Mouse (Mus musculus): ENCODE data around the gene Med27. TPM values are rescaled to one million over a fixed set of nuclear protein-coding genes. Genes with fewer than 3 reads are reported as not detected.

Med27 gene
- polyA plus RNA-seq, 1 experiment from 2014 or later, result 47.8 TPM

DNA sequence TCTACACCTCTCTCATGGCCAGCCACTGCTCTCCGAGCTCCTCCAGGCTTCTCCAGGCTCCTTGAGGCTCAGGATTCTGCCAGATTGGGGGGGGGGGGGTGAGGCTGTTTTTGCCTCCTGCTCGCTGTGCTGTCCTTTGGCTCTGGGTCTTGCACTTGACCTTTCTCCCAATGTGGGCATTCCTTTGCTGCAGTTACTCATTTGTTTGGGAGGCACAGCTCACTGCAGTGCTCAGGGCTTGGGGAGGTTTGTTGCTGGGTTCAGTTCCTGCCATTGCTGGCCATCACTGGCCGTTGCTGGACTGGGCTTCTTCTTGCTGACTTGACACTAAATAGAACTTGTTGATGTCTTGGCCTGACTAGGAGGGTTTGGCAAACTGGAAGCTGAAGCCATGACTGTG, 14.3 kb downstream of the Med27 start:
- ATAC-seq (ENCODE audit: insufficient number of reproducible peaks, low FRiP score, low TSS enrichment, low read depth), result no peak
- no peak overlapping the region for H3K27ac ChIP-seq (replicated peaks)
- peaks cover 6% of the 10 kb centered on the region; the same call in 1 of the 2 replicates for H3K36me3 ChIP-seq
- no peak overlapping the region for H3K4me3 ChIP-seq (replicated peaks)
- H3K27me3 ChIP-seq, result no peaks in the 10 kb centered on the region
- no peaks in the 10 kb centered on the region for H3K9me3 ChIP-seq (replicated peaks)
- H3K4me1 ChIP-seq, result no peaks in the 10 kb centered on the region
- no peak overlapping the region for H3K4me2 ChIP-seq (replicated peaks)
- H3K9ac ChIP-seq, result no peak overlapping the region
- 84% methylated on average over 3 of the region's 3 CpGs for WGBS

GRCm38 (mm10) chr2:29365000-29365695, 18.5 kb downstream of the Med27 start:
- H3K9me3 ChIP-seq (replicated peaks), result no peaks in the 10 kb centered on the region
- H3K4me1 ChIP-seq, result no peaks in the 10 kb centered on the region
- 77% methylated on average over 8 of the region's 8 CpGs for WGBS
- H3K36me3 ChIP-seq, result no peaks in the 10 kb centered on the region
- no peak overlapping the region for H3K9ac ChIP-seq
- no peak for ATAC-seq (ENCODE audit: insufficient number of reproducible peaks, low FRiP score, low TSS enrichment, low read depth)
- no peaks in the 10 kb centered on the region for H3K27me3 ChIP-seq
- H3K4me2 ChIP-seq (replicated peaks), result no peak overlapping the region
- no peak overlapping the region for H3K27ac ChIP-seq (replicated peaks)
- H3K4me3 ChIP-seq (replicated peaks), result no peak overlapping the region

GRCm38 (mm10) chr2:29368730-29369129, 22.1 kb downstream of the Med27 start:
- H3K4me1 ChIP-seq, result no peaks in the 10 kb centered on the region
- no peak for ATAC-seq (ENCODE audit: insufficient number of reproducible peaks, low FRiP score, low TSS enrichment, low read depth)
- H3K27me3 ChIP-seq, result no peaks in the 10 kb centered on the region
- no peak overlapping the region for H3K9ac ChIP-seq
- H3K4me2 ChIP-seq (replicated peaks), result no peak overlapping the region
- no peak overlapping the region for H3K27ac ChIP-seq (replicated peaks)
- no peaks in the 10 kb centered on the region for H3K36me3 ChIP-seq
- 65% methylated on average over 5 of the region's 5 CpGs for WGBS
- no peak overlapping the region for H3K4me3 ChIP-seq (replicated peaks)
- no peaks in the 10 kb centered on the region for H3K9me3 ChIP-seq (replicated peaks)

GRCm38 (mm10) chr2:29372176-29372575, 25.6 kb downstream of the Med27 start:
- Histone ChIP-seq H3K9ac (no peak overlapping the region), H3K4me1 (no peaks in the 10 kb centered on the region), H3K9me3 (replicated peaks) (no peaks in the 10 kb centered on the region), H3K4me3 (replicated peaks) (no peak overlapping the region), H3K36me3 (peaks cover 3% of the 10 kb centered on the region; the same call in 1 of the 2 replicates), H3K27ac (replicated peaks) (no peak overlapping the region), H3K4me2 (replicated peaks) (no peak overlapping the region), H3K27me3 (no peaks in the 10 kb centered on the region)
- WGBS, result 70% methylated on average over 5 of the region's 5 CpGs
- no peak for ATAC-seq (ENCODE audit: insufficient number of reproducible peaks, low FRiP score, low TSS enrichment, low read depth)

DNA sequence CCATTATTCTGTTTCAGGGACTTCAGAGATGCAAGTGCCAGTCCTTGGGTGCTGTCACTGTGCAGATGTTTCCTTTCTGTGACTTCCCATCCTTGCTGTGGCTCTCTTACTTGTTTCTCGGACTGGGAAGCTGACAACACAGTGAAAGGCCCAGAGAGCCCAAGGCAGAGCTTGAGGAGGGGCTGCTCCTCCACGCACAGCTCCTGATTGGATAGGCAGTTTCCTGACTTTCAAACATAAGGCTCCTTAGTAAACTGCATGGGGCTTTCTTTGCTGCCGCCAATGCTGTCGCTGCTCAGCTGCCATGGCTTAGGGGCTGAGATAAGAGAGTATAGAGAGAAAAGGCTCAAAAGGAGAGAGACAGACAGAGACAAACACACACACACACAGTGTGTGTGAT, 35.1 kb downstream of the Med27 start:
- Histone ChIP-seq H3K27me3 (no peaks in the 10 kb centered on the region), H3K9me3 (replicated peaks) (no peaks in the 10 kb centered on the region), H3K4me3 (replicated peaks) (no peak overlapping the region), H3K4me2 (replicated peaks) (no peak overlapping the region), H3K27ac (replicated peaks) (no peak overlapping the region), H3K4me1 (no peaks in the 10 kb centered on the region), H3K36me3 (no peaks in the 10 kb centered on the region), H3K9ac (no peak overlapping the region)
- ATAC-seq (ENCODE audit: insufficient number of reproducible peaks, low FRiP score, low TSS enrichment, low read depth), result no peak
- 29% methylated on average over 4 of the region's 4 CpGs for WGBS

- Histone ChIP-seq H3K27ac (replicated peaks) (no peak overlapping the region), H3K27me3 (no peaks in the 10 kb centered on the region), H3K4me1 (no peaks in the 10 kb centered on the region), H3K36me3 (no peaks in the 10 kb centered on the region), H3K4me3 (replicated peaks) (no peak overlapping the region), H3K9ac (no peak overlapping the region), H3K9me3 (replicated peaks) (no peaks in the 10 kb centered on the region), H3K4me2 (replicated peaks) (no peak overlapping the region)
- WGBS, result 87% methylated on average over 4 of the region's 4 CpGs
- ATAC-seq (ENCODE audit: insufficient number of reproducible peaks, low FRiP score, low TSS enrichment, low read depth), result no peak
Observed at GRCm38 (mm10) chr2:29382583-29382982, 36.0 kb downstream of the Med27 start.

DNA sequence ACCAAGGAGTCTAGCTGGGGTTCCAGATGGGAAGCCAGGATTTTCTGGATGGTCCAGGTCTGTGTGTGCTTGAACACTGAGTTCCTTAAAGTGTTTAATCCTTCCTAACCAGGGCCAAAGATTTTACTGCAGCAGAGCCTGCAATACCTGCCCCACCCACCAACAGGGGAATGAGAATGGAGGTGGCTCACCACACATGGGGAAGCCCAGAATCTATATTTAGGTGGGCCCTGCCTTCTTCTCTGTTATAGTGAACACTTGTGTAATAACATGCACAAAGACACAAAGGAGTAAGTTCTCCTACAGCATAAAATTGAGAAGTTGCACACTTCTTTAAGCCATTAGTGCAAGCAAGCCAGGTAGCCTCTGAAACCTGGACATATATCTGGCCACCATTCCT, 36.5 kb downstream of the Med27 start:
- H3K27me3 ChIP-seq, result no peaks in the 10 kb centered on the region
- ATAC-seq (ENCODE audit: insufficient number of reproducible peaks, low FRiP score, low TSS enrichment, low read depth), result no peak
- no peaks in the 10 kb centered on the region for H3K36me3 ChIP-seq
- no peak overlapping the region for H3K9ac ChIP-seq
- H3K4me1 ChIP-seq, result no peaks in the 10 kb centered on the region
- H3K9me3 ChIP-seq (replicated peaks), result no peaks in the 10 kb centered on the region
- H3K27ac ChIP-seq (replicated peaks), result no peak overlapping the region
- no peak overlapping the region for H3K4me2 ChIP-seq (replicated peaks)
- H3K4me3 ChIP-seq (replicated peaks), result no peak overlapping the region

- H3K36me3 ChIP-seq, result no peaks in the 10 kb centered on the region
- no peak overlapping the region for H3K9ac ChIP-seq
- no peak overlapping the region for H3K27ac ChIP-seq (replicated peaks)
- no peaks in the 10 kb centered on the region for H3K27me3 ChIP-seq
- WGBS, result 39% methylated on average over 10 of the region's 10 CpGs
- no peaks in the 10 kb centered on the region for H3K4me1 ChIP-seq
- H3K4me2 ChIP-seq (replicated peaks), result no peak overlapping the region
- no peak overlapping the region for H3K4me3 ChIP-seq (replicated peaks)
- ATAC-seq (ENCODE audit: insufficient number of reproducible peaks, low FRiP score, low TSS enrichment, low read depth), result no peak
- H3K9me3 ChIP-seq (replicated peaks), result no peaks in the 10 kb centered on the region
Observed at GRCm38 (mm10) chr2:29385405-29385804, 38.8 kb downstream of the Med27 start.

DNA sequence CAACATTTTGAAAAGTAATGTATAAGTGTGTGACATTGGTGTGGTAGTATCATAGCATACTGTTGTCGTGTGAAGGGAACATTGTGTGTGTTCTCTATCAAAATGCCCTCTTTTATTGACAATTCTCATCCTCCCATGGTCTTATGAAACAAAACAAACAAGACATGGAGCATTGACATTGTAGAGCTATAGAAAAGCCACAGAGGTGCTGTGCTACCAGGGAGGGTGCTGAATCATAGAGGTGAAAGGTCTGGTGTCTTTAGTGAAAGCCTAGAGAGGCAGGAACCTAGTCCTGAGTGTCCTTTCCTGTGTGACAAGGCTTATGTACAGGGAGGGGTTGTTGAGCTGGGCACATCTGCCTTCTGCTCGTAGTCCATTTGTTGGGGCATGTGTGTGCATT, 40.6 kb downstream of the Med27 start:
- WGBS, result 86% methylated on average over 2 of the region's 2 CpGs
- H3K4me1 ChIP-seq, result peaks cover 7% of the 10 kb centered on the region; the same call in 1 of the 2 replicates
- no peak overlapping the region for H3K27ac ChIP-seq (replicated peaks)
- H3K4me2 ChIP-seq (replicated peaks), result no peak overlapping the region
- H3K4me3 ChIP-seq (replicated peaks), result no peak overlapping the region
- no peak for ATAC-seq (ENCODE audit: insufficient number of reproducible peaks, low FRiP score, low TSS enrichment, low read depth)
- no peaks in the 10 kb centered on the region for H3K36me3 ChIP-seq
- H3K27me3 ChIP-seq, result no peaks in the 10 kb centered on the region
- H3K9ac ChIP-seq, result no peak overlapping the region
- no peaks in the 10 kb centered on the region for H3K9me3 ChIP-seq (replicated peaks)

DNA sequence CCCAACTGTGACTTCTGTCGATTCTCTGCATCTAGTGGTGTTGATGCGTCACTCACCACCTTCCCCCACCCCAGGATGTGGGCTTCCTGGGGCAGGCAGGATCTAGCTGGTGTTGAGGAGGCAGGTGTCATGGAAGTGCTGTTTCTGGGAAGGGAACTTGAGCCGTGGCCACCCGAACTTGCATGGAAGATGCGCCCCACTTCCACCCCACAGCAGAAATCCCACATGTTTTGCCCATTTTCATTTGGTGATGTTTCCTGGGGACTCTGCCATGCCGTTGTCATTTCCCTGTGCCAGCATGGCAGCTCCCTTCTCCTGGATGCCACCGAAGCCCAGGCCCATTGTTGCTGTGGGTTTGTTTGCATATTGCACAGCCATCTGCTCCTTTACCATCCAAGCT, 42.3 kb downstream of the Med27 start:
- H3K27ac ChIP-seq (replicated peaks), result no peak overlapping the region
- H3K9ac ChIP-seq, result no peak overlapping the region
- H3K27me3 ChIP-seq, result no peaks in the 10 kb centered on the region
- no peaks in the 10 kb centered on the region for H3K36me3 ChIP-seq
- no peak for ATAC-seq (ENCODE audit: insufficient number of reproducible peaks, low FRiP score, low TSS enrichment, low read depth)
- H3K4me3 ChIP-seq (replicated peaks), result no peak overlapping the region
- peaks cover 7% of the 10 kb centered on the region; the same call in 1 of the 2 replicates for H3K4me1 ChIP-seq
- 82% methylated on average over 7 of the region's 7 CpGs for WGBS
- no peak overlapping the region for H3K4me2 ChIP-seq (replicated peaks)
- H3K9me3 ChIP-seq (replicated peaks), result no peaks in the 10 kb centered on the region

GRCm38 (mm10) chr2:29391086-29391485, 44.5 kb downstream of the Med27 start:
- H3K27me3 ChIP-seq, result no peaks in the 10 kb centered on the region
- H3K36me3 ChIP-seq, result no peaks in the 10 kb centered on the region
- no peak overlapping the region; the same call in 1 of the 2 replicates for H3K27ac ChIP-seq (replicated peaks)
- WGBS, result 69% methylated on average over 4 of the region's 4 CpGs
- H3K4me1 ChIP-seq, result peaks cover 7% of the 10 kb centered on the region; the same call in 1 of the 2 replicates
- no peak overlapping the region for H3K4me3 ChIP-seq (replicated peaks)
- ATAC-seq (ENCODE audit: insufficient number of reproducible peaks, low FRiP score, low TSS enrichment, low read depth), result no peak
- H3K9me3 ChIP-seq (replicated peaks), result no peaks in the 10 kb centered on the region
- H3K4me2 ChIP-seq (replicated peaks), result no peak overlapping the region
- no peak overlapping the region for H3K9ac ChIP-seq

DNA sequence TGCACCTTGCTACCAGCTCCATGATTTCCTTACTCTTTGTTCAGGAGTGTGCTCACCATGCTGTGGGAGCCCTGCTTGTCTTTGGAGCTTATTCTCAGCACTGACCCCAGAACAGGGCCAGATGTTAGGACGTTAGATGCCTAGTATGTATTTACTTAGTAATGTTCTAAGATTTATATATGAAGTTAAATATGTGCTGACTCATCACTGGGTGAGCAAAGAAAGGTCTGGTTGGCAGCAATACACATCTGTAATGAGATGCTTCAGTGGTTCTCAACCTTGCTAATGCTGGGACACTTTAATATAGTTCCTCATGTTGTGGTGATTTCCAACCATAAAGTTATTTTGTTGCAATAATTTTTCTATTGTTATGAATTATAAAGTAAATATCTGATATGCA, 45.4 kb downstream of the Med27 start:
- WGBS, result 54% methylated on average over 1 of the region's 1 CpGs

More for the DNA sequence above, 45.4 kb downstream of the Med27 start:
- Histone ChIP-seq H3K4me1 (peaks cover 7% of the 10 kb centered on the region; the same call in 1 of the 2 replicates), H3K27me3 (no peaks in the 10 kb centered on the region), H3K9me3 (replicated peaks) (no peaks in the 10 kb centered on the region), H3K4me2 (replicated peaks) (no peak overlapping the region), H3K27ac (replicated peaks) (no peak overlapping the region), H3K4me3 (replicated peaks) (no peak overlapping the region), H3K36me3 (no peaks in the 10 kb centered on the region), H3K9ac (no peak overlapping the region)
- ATAC-seq (ENCODE audit: insufficient number of reproducible peaks, low FRiP score, low TSS enrichment, low read depth), result no peak

Measured in embryonic facial prominence, embryonic 15.5 days (tissue).